Mouse (Mus musculus): ENCODE data around the gene Hcar2.

DNA sequence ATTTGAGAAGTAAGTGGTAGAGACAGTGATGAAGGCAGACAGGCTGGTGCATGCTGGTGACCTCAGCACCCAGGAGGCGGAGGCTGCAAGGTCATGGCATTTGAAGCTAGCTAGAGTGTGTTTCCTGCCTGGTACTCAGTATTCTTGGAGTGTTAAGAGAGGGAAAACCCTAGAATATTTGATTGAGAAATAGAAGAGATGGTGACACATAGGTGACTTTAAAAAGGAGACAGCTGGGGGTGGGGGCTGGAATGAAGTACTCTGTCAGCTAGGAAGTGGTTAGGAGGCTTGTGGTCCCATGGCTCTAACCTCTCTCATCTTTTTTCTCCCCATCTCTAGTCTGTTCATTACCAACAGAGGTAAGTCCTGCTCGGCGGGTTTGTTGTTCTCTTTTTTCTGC lies 49.6 kb upstream of the Hcar2 start:
- TF ChIP-seq CTCF (IDR thresholded peaks at IDR 0.05) (no peak), POLR2A (IDR thresholded peaks at IDR 0.05; ENCODE audit: insufficient read depth, low read depth, low read length) (no peak)

All from heart, adult 2 months (tissue).